Mouse (Mus musculus) induced T-regulatory cell, adult 2 months (primary cell): ENCODE results near the gene Syt11.
"Not testable (repeated sequence)": the region's sequence is repeated elsewhere in the genome, so short reads cannot be mapped to it uniquely, and the experiment has no call there.

Source experiments
- DNase-seq: peaks from one replicate; pipeline ENCODE4 v3.0.0-alpha.2; 2012; ENCODE audit warnings: low read depth

Syt11 gene

DNA sequence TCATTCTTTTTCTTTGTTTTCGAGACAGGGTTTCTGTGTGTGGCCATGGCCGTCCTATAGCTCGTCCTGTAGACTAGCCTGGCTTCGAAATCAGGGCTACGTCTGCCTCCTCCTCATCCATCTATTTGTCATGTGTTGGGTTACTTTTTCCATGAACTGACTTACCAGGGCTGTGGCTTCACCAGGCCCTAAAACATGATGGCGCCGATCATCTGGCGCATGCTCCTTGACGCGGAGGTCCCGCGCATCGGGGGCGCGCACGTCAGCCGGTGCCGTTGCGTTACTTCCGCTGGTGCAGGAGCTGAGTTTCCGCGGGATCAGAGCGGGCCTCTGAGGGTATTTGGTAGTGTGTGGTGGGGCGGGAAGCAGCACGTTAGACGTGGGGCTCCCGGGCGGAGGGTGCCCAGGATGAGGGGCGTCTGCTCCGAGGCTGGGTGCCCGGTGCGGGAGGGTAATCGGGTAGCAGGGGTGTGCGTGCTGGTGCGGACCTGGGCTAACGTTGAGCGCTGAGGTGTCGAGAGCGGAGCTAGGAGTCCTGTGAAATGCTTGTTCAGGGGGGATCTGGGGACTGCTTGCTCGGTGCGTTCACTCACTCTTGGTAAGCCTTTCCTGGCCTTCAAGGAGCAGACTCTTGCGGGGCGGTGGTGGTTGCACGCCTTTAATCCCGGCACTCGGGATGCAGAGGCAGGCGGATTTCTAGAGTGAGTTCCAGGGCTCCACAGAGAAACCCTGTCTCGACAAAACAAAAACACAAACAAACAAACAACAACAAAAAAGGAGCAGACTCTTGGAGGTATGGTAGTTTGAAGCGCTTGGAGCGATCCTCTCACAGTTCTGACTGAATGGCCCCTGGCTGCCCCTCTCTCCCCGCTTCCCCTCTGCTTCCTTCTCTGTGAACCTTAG lies at the start of gene Syt11:
Gene Syt11, minus strand, starts transcription at position 226 of the 903 bp plus-strand sequence.
- DNase-seq: peak; percentile 74

GRCm38 (mm10) chr3:88803910-88804540 lies 29.1 kb upstream of the Syt11 start:
- no peak for DNase-seq

GRCm38 (mm10) chr3:88797507-88797906 lies 22.5 kb upstream of the Syt11 start:
- DNase-seq: not testable (repeated sequence)

DNA sequence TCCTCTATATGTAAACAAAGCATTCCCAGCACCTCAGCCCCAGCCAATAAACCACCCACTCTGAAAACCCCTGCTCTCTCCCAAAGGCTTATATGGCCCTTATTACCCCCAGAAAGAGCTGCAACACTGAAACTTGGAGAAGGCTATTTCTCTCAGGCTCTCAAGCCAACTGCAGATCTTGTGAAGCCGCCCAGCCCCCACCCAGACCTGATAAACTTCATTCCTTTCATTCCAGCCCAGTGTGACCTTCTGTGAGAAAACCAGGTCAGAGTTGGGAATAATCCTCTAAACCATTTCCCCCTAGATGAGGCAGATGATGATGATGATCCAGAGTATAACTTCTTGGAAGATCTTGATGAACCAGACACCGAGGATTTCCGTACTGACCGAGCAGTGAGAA lies 13.1 kb upstream of the Syt11 start:
- DNase-seq: not testable (repeated sequence)

DNA sequence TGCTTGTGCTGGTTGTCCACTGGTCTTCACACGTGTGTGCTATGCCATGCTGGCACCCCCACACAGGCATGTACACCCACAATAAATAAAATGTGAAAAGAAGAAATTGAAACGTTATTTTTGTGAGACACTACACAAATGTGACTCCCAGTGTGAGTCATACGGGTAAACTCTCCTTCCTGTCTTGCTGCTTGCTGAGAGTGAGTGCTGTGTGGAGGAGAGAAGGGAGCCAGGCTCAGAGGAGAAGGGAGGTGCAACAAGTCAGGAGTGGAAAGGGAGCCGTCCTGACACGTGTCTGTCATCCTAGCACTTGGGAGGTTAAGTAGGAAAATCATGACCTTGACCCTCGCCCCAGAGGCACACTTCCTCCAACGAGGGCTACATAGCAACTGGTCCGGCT lies 11.8 kb upstream of the Syt11 start:
- not testable (repeated sequence) for DNase-seq

- DNase-seq: not testable (repeated sequence)
Observed at GRCm38 (mm10) chr3:88786323-88786722, 11.4 kb upstream of the Syt11 start.

DNA sequence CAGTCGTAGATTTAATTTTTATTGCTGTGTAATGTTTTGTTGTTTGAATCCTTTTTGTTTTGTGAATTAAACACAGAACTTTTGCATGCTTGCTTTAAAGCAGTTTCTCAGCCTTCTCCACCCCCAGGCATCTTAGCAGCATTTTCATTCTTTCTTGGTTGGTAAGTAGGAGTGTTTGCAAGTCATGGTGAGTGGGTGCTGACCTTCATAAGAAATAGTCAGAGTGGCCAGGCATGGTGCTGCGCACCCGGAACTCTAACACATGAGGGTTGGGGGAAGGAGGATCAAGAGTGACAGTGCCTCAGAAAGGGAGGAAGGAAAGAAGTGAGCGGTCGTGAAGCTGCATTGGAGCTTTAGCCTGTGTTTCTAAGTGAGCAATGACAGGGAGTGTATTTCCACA lies 9.9 kb upstream of the Syt11 start:
- no peak for DNase-seq

DNA sequence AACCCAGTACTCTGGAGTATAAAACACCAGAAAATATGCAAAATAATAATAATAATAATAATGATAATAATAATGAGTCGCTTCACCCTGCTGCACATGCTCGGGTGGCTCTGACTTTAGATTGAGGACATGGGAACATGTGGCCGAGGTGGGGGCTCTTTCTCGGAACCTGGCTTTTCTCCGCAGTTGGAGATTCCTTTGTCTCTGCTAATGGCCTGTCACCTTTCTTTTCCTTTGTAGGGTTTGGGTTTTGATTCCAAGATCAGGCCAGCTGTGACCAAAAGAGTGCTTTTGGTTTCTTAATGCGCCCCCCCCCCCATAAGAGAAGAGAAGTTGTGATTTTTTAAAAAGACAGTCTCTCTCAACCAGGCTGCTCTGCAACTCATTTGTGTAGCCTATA lies 1.8 kb downstream of the Syt11 start:
- not testable (repeated sequence) for DNase-seq

GRCm38 (mm10) chr3:88772399-88772798 lies 2.6 kb downstream of the Syt11 start:
- DNase-seq: peak; percentile 92

GRCm38 (mm10) chr3:88771941-88772280 lies 3.1 kb downstream of the Syt11 start:
- not testable (repeated sequence) for DNase-seq

GRCm38 (mm10) chr3:88771189-88771940 lies 3.6 kb downstream of the Syt11 start:
- DNase-seq: peak; percentile 86

- DNase-seq: peak; percentile 42
Observed at GRCm38 (mm10) chr3:88762401-88762831, 12.5 kb downstream of the Syt11 start.

- DNase-seq: no peak
Observed at GRCm38 (mm10) chr3:88761619-88762018, 13.3 kb downstream of the Syt11 start.

DNA sequence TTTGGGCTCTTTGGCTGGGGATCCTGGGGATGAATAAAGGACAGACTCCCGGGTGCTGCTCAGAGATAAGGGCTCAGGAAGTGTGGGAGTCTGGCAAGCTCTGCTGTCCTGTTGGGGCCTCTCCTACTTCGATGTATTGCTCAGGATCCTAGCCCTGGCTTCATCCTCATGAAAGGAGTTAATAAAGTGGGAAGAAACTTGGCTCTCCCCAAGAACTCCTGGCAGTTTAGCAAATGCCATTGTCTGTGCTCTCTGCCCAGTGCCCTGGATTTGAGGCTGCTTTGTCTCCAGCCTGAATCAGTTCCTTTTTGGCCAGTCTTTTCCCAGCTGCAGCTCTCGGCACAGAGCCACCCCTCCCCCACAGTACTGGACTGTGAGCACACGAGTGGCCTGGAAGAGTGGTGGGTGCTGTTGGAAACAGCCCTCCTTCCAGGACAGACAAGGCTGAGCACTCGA lies 16.9 kb downstream of the Syt11 start:
- no peak for DNase-seq

- no peak for DNase-seq
Observed at GRCm38 (mm10) chr3:88756276-88756675, 18.7 kb downstream of the Syt11 start.

GRCm38 (mm10) chr3:88755541-88755940 lies 19.4 kb downstream of the Syt11 start:
- DNase-seq: no peak

DNA sequence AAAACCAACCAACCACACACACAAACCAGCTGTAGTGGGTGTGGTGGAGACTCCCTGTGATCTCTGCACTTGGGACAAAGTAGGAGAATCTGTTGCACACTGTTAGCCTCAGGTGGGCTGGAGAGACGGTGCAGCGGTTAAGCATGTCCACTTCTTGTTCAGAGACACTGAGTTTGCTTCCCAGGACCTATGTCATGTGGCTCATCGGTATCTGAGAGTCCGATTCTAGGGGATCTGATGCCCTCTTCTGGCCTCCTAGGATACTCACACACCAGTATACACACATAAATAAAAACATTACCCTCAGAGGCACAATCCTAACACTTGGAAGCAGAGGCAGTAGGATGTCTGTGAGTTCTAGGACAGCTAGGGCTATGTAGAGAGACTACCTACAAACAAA lies 20.7 kb downstream of the Syt11 start:
- DNase-seq: peak; percentile 23

- DNase-seq: no peak
Observed at GRCm38 (mm10) chr3:88746871-88747231, 28.1 kb downstream of the Syt11 start.

DNA sequence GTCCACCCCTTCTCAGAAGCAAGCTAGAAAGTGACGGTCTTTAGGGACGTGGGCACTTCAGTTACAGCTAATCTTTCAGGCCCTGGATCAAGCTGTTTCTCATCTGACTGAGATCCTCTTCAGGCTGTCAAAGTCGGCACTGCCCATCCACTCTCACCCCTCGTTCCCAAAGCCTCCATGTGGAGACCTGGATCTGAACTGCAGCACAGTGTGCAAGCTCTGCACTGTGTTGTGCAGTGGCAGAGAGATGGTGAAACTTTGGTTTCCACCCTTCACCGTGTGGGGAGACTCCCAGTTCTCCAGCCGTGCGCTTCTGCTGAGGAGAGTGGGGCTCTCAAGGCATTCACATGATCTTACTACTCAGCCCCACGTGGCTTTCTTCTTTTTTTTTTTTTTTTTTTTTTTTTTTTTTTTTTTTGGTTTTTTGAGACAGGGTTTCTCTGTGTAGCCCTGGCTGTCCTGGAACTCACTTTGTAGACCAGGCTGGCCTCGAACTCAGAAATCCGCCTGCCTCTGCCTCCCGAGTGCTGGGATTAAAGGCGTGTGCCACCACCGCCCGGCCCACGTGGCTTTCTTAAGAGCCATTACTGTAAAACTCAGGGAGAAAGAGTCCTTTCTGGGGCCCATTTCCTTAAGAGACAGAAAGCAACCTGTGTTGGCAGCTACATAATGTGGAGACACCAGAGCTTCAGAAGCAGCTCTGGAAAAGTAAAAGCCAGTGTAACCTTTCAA lies 28.7 kb downstream of the Syt11 start:
- no peak for DNase-seq

- DNase-seq: no peak
Observed at GRCm38 (mm10) chr3:88745534-88745933, 29.4 kb downstream of the Syt11 start.

GRCm38 (mm10) chr3:88740147-88740546 lies 34.8 kb downstream of the Syt11 start:
- no peak for DNase-seq

GRCm38 (mm10) chr3:88738641-88739040 lies 36.3 kb downstream of the Syt11 start:
- DNase-seq: peak; percentile 79
